Mouse (Mus musculus) neural tube, embryonic 11.5 days (tissue): ENCODE results near the gene Ssh1. TPM values are rescaled to one million over a fixed set of nuclear protein-coding genes. Genes with fewer than 3 reads are reported as not detected.

Experiments
- ATAC-seq: fragments of 200-750 bp; cut with Nextera tagmentation; 2 replicates; pipeline ENCODE4 v1.8.0; 2017; ENCODE audit warnings: moderate number of reproducible peaks, mild to moderate bottlenecking, moderate TSS enrichment, moderate library complexity; ENCODE audit not compliant: insufficient read depth, low FRiP score, low TSS enrichment
- DNase-seq: peaks from one replicate; pipeline ENCODE4 v3.0.0-alpha.2; 2015; ENCODE audit warnings: low spot score
- H3K27ac ChIP-seq: fragments of 300-500 bp; sonication (generic); 2 replicates; pipeline ENCODE4 v1.5.1; 2014; ENCODE audit warnings: low read depth, mild to moderate bottlenecking, low read length
- H3K27me3 ChIP-seq: fragments of 300-500 bp; sonication (generic); 2 replicates; pipeline ENCODE4 v1.6.1; 2014; ENCODE audit warnings: mild to moderate bottlenecking, low read length, mixed read lengths; ENCODE audit not compliant: control insufficient read depth, insufficient read depth
- H3K36me3 ChIP-seq: fragments of 300-500 bp; sonication (generic); 2 replicates; pipeline ENCODE4 v1.6.1; 2014; ENCODE audit warnings: mild to moderate bottlenecking, low read length, moderate library complexity, mixed read lengths; ENCODE audit not compliant: control insufficient read depth, insufficient read depth
- H3K4me1 ChIP-seq: fragments of 300-500 bp; sonication (generic); 2 replicates; pipeline ENCODE4 v1.6.1; 2014; ENCODE audit warnings: low read length, mixed read lengths; ENCODE audit not compliant: control insufficient read depth, insufficient read depth
- H3K4me2 ChIP-seq: fragments of 300-500 bp; sonication (generic); 2 replicates; pipeline ENCODE4 v1.6.1; 2014; ENCODE audit warnings: low read depth, mild to moderate bottlenecking, moderate library complexity
- H3K4me3 ChIP-seq: fragments of 300-500 bp; sonication (generic); 2 replicates; pipeline ENCODE4 v1.5.1; 2014; ENCODE audit warnings: low read depth, low read length
- H3K9ac ChIP-seq: fragments of 300-500 bp; sonication (generic); 2 replicates; pipeline ENCODE4 v1.6.1; 2014; ENCODE audit warnings: mild to moderate bottlenecking, low read length
- H3K9me3 ChIP-seq: fragments of 300-500 bp; sonication (generic); 2 replicates; pipeline ENCODE4 v1.6.1; 2016; ENCODE audit warnings: low read length; ENCODE audit not compliant: control insufficient read depth
- WGBS: fragments of 180-500 bp; shearing (Covaris S2); extraction: QIAGEN DNeasy Blood & Tissue Kit; methylation state at CpG from one replicate; pipeline ENCODE4 v1.1.7; 2014; 5-methylcytosine and 5-hydroxymethylcytosine counted together
- polyA plus RNA-seq: library from polyadenylated mRNA; unstranded; fragments of >200 nt; fragmentation: Nextera tagmentation; extraction: Ambion mirVana; gene quantifications from 2 replicates; pipeline ENCODE4 v1.2.1, GENCODE M21; 2014

Gene Ssh1
- polyA plus RNA-seq, 1 experiment from 2014 or later, result 24.5 TPM

DNA sequence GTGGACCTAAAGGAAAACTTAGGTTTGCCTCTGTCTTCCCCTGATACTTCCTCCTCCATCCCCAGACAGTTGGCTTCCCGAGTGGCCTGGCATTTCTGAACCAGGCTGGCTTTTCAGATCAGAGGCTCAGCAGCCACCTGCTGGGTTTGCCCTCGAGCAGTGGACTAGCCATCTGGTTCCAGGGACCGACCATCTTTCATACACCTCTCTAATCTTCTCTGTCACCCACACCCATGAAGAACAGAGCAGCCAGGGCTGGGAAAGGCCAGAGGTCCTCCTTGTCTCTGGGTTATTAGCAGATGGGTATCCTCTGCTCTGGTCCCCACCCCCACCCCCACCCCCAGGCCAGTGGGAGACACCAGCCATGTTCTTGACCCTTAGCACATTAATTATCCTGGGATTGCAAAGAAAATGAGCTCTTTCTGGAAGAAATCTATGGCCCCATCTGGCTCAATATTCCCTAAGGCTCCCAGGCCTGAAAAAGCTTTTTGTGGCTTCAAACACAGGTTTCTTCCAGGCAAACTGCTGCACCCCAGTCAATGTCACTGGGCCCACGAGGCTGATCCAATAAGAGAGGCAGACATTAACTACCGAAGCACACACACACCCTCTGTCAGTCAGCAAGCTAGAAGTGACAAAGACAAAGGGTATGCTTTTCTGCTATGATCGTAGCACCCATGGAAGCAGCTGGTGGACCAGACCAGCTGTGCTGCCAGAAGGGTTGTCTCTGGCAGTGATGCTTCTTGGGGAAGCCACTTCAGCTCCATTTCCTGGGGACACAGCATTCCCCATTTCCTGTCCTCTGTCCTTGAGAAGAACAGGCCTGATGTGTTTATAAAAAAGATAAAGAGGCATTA, 72.2 kb downstream of the Ssh1 start:
- no peak overlapping the region for H3K9ac ChIP-seq
- no peaks in the 10 kb centered on the region for H3K27me3 ChIP-seq
- H3K4me2 ChIP-seq, result no peak overlapping the region
- WGBS, result 13% methylated on average over 6 of the region's 6 CpGs
- H3K36me3 ChIP-seq, result no peaks in the 10 kb centered on the region
- ATAC-seq, result peak; percentile 80
- H3K9me3 ChIP-seq, result no peaks in the 10 kb centered on the region
- peak; percentile 70 for DNase-seq
- H3K4me3 ChIP-seq, result no peak overlapping the region
- H3K27ac ChIP-seq, result peak overlapping the region; percentile 87
- peaks cover 19% of the 10 kb centered on the region; the same call in 1 of the 2 replicates for H3K4me1 ChIP-seq

DNA sequence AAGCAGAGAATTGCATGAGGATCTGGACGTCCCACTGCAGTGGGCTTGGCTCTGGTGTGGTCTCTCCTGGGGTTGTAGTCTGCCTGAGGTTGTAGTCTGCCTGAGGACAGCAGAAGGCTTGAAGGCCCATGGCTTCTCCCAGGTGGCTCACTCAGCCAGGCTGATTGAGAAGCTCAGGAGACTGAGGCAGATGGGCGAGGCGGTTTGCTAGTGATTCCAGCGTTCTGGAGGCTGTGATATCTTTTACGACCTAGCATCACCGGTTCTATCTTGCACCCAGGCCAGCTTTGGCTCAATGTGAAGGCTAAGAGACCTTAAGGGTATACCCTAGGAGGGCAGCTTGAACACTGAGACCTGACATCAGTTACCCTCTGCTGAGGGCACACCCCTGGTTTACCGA, 74.6 kb downstream of the Ssh1 start:
- Histone ChIP-seq H3K27ac (0 out of 2 replicates have a peak overlapping the region, but pooled peaks have one; percentile 44), H3K4me1 (peaks cover 16% of the 10 kb centered on the region; the same call in 1 of the 2 replicates), H3K9ac (no peak overlapping the region), H3K9me3 (no peaks in the 10 kb centered on the region), H3K36me3 (no peaks in the 10 kb centered on the region), H3K4me3 (no peak overlapping the region), H3K27me3 (no peaks in the 10 kb centered on the region), H3K4me2 (no peak overlapping the region)
- 70% methylated on average over 7 of the region's 7 CpGs for WGBS
- no peak for ATAC-seq
- no peak for DNase-seq

DNA sequence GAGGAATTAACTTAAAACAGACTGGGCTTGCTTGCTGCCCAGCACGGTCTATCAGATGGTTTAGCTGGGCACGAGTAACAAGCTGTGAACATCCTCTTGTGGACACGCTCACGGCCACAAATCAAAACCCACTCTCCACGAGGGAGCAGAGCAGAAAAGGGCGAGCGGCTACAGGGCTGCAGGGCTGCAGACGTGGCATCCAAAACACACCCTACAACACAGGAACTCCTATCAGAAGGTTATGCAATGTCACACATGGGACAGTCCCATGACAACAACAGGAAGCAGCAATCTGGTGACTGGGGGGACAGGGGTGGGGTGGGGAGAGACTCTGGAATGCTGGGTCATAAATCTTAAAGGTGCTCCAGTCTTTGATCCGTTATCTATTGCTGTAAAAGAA, 75.0 kb downstream of the Ssh1 start:
- Histone ChIP-seq H3K4me3 (no peak overlapping the region), H3K4me2 (no peak overlapping the region), H3K36me3 (no peaks in the 10 kb centered on the region), H3K9ac (no peak overlapping the region), H3K27ac (no peak overlapping the region), H3K27me3 (no peaks in the 10 kb centered on the region), H3K4me1 (peaks cover 16% of the 10 kb centered on the region; the same call in 1 of the 2 replicates), H3K9me3 (no peaks in the 10 kb centered on the region)
- ATAC-seq (no peak), DNase-seq (no peak)
- 43% methylated on average over 9 of the region's 9 CpGs for WGBS

DNA sequence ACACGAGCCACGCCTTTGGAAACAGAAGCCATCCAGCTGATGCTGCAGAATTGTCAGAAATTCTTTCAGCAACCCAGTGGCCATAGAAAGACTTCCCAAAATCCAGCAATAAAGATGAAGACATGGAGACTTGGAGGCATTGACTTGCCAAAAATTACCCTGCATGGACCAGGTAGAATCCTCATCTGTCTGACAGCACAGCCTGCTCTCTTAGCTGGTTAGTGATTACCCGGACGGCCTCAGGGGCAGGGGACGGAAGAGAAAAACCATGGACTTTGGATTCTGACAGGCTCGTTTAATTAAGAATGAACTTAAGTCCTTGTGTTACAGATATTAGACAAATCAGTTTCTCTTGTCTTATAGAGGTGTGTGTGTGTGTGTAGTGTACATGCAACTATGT, 83.0 kb downstream of the Ssh1 start:
- ATAC-seq (no peak), DNase-seq (no peak)
- no peaks in the 10 kb centered on the region for H3K27me3 ChIP-seq
- WGBS, result 80% methylated on average over 6 of the region's 6 CpGs
- H3K4me1 ChIP-seq, result peaks cover 16% of the 10 kb centered on the region
- H3K4me3 ChIP-seq, result no peak overlapping the region
- H3K9ac ChIP-seq, result no peak overlapping the region
- no peaks in the 10 kb centered on the region for H3K36me3 ChIP-seq
- no peaks in the 10 kb centered on the region for H3K9me3 ChIP-seq
- H3K4me2 ChIP-seq, result no peak overlapping the region
- H3K27ac ChIP-seq, result no peak overlapping the region

DNA sequence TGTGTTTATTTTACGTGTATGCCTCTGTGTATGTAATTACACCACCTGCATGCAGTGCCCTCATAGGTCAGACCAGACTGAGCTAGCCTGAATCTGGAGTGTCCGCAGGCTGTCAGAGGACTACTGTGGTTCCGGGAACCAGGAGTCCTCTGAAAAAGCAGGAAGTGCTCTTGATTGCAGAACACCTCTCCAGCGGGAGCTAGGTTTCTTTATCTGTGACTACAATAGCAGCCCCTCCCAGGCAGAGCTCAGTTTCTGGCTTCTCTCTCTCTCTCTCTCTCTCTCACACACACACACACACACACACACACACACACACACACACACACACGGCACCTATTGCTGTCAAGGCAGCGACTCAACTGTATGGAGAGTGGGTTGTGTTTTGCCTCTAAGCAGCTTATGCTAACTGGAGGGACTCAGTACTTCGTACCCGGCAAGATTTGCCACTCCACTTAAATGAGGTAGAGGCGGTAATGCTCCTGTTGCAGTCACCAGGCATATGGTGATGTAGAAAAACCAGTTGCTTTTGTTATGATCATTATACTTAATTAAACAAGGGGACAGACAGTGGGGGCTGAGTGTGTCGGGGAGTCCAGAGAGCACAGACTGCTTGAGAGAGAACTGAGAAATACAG, 83.5 kb downstream of the Ssh1 start:
- no peak for ATAC-seq
- Histone ChIP-seq H3K4me2 (no peak overlapping the region), H3K9ac (no peak overlapping the region)

DNA sequence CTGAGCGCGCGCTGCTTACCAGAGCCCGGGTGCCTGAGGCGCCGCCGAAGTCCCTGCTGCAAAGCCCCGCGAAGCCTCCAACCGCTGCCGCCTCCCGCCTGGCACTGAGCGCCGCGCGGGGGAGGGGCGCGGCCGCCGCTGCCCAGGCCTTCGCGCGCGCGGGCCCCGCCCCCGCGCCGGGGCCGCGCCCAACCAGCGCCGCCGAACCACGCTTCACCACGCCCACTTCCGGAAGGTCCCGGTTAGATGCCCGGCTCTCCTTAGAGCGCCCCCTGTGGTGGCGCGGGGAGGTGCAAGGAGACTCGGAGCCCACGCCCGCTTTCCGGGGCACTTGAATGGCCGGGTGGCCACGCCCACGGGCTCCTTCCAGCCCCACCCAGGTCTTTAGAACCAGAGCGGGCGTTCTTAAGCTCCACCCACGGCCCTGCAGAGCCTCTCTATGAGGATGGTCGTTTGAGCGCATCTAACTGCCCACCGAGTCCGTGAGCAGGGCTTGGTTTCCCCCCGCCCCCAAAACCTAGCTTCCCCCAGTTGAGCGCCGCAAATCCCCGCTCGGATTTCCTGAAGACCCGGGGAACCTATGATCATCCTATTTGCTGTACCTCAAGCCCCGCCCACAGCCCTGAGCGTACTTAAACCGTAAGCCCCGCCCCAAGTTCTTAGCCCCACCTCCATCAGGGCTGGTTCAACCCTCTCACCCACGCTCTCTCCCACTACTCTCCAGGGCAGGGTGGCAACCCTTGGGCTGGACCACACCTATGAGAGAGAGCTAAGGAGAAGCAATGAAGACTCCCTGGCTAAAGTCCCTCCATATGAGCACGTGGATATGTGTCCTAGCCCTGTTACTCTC, 84.9 kb downstream of the Ssh1 start, which contains the start of gene Coro1c:
Coro1c (minus strand) TSS at position 167 of the 850 bp plus-strand sequence.
- under 1% methylated on average over 49 of the region's 68 CpGs for WGBS
- ATAC-seq, result peak; percentile 84

More for the DNA sequence above, 83.5 kb downstream of the Ssh1 start:
- Histone ChIP-seq H3K9me3 (no peaks in the 10 kb centered on the region), H3K4me1 (peaks cover 20% of the 10 kb centered on the region), H3K27me3 (no peaks in the 10 kb centered on the region), H3K36me3 (no peaks in the 10 kb centered on the region), H3K27ac (no peak overlapping the region), H3K4me3 (no peak overlapping the region)
- DNase-seq, result no peak
- 43% methylated on average over 10 of the region's 10 CpGs for WGBS

DNA sequence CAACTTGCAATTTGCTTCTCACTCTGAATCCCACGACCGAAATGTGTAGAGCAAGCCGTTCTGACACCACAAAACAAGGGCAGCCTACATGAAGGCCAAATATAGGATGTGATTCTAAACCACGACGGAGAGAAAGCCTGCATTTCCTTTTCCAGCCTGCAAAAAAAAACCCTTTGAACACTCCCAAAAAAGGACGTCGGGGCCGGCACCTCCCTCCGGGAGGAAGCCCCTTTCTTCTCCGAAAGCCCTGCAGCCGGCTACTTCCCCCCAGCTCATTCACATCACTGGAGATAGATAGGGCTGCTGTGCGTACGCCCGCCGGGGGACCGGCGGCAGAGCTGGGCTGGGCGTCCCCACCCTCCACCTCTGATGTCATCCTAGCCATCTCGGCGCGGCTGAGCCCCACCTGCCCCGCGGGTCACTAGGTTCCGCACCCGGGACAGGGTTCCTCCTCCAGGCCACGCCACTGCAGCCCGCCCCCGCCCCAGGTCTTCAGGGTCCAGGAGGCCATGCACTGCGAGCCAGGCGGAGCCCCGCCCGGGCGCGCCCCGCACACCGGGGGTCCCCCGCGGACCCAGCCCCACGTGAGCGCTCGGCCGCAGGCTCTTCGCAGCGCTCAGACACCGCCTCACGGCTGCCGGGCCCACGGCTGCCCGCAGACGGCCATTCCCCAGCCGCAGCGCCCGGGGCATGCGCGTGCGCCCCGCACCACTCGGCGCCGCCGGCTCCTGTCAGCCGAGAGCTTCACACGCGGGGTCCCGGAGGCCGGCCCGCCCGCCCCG, 85.7 kb downstream of the Ssh1 start:
- Histone ChIP-seq H3K4me2 (peak overlapping the region; percentile 83), H3K36me3 (no peaks in the 10 kb centered on the region), H3K4me3 (peak overlapping the region; percentile 95), H3K4me1 (peaks cover 29% of the 10 kb centered on the region), H3K9me3 (no peaks in the 10 kb centered on the region), H3K27me3 (no peaks in the 10 kb centered on the region), H3K9ac (peak overlapping the region; percentile 92), H3K27ac (peak overlapping the region; percentile 98)
- ATAC-seq (peak; percentile 58), DNase-seq (peak; percentile 78)
- WGBS, result under 1% methylated on average over 52 of the region's 69 CpGs

More for the DNA sequence above, 84.9 kb downstream of the Ssh1 start, which contains the start of gene Coro1c:
- peak within 1 kb of the TSS; percentile 92 for H3K9ac ChIP-seq
- no peaks in the 10 kb centered on the region for H3K27me3 ChIP-seq
- H3K27ac ChIP-seq, result peak within 1 kb of the TSS; percentile 98
- H3K4me1 ChIP-seq, result peaks cover 23% of the 10 kb centered on the region
- H3K4me2 ChIP-seq, result peak within 1 kb of the TSS; percentile 83
- no peaks in the 10 kb centered on the region for H3K9me3 ChIP-seq
- peak; percentile 100 for DNase-seq
- peak within 1 kb of the TSS; percentile 95 for H3K4me3 ChIP-seq
- no peaks in the 10 kb centered on the region for H3K36me3 ChIP-seq
